ENCODE assay signal across 23 mouse cellular contexts in genomic region chr13:82359442-82359841, GRCm38 (mm10).
A peak's percentile ranks its signal among the peaks of the same experiment; 100 is the strongest.
DNase-seq lines count a peak whose midpoint lies in the region; ATAC-seq and TF ChIP-seq lines count a peak whose summit lies in the region.
"Had no signal": no experiment of that assay in that cellular context is flagged by ENCODE, and none has a peak within 500 bp of the region (broad histone marks: within the 10 kb centered on the region; RNA-seq: fewer than 3 reads in every experiment).

No protein-coding gene starts in this region.

- DNase-seq in forebrain, embryonic 11.5 days (ENCODE audit: low spot score) = no peak
- DNase-seq in kidney, adult 11 months = peak; percentile 3
- DNase-seq in ES-E14 (ENCODE audit: low read depth, low spot score) = peak; percentile 1
- no peak for DNase-seq in left cerebral cortex, adult 11 months (ENCODE audit: low spot score)
- no peak for DNase-seq in left cerebral cortex, postnatal 25 days (ENCODE audit: low spot score in 2 of 2)
- DNase-seq: adrenal gland, postnatal 14 days; cerebellum, adult 18-20 months; gastrocnemius, postnatal 25 days; liver, embryonic 13.5 days; lung, postnatal 14 days; right cerebral cortex, postnatal 25 days; thymus, postnatal 25 days had no signal

- in situ Hi-C loops in ES-E14 (cut with MboI; ENCODE audit: low sequenced_read_pairs in 2 of 2, unreplicated experiment in 2 of 2) = no loop called here

- WGBS in forebrain, embryonic 11.5 days = 56% methylated on average over 1 of the region's 1 CpGs
- WGBS in forebrain, embryonic 16.5 days = 27% methylated on average over 1 of the region's 1 CpGs
- WGBS in kidney, embryonic 14.5 days = 73% methylated on average over 1 of the region's 1 CpGs
- 72% methylated on average over 1 of the region's 1 CpGs for WGBS in kidney, embryonic 16.5 days

- H3K27me3 ChIP-seq in forebrain, embryonic 11.5 days (ENCODE audit: control insufficient read depth, insufficient read depth, low read length) = no peaks in the 10 kb centered on the region
- H3K27me3 ChIP-seq in forebrain, embryonic 16.5 days (replicated peaks; ENCODE audit: control insufficient read depth, insufficient read depth, low read length) = no peaks in the 10 kb centered on the region
- H3K27me3 ChIP-seq in kidney, embryonic 14.5 days (ENCODE audit: control insufficient read depth, insufficient read depth, low read length) = no peaks in the 10 kb centered on the region
- no peaks in the 10 kb centered on the region for H3K27me3 ChIP-seq in kidney, embryonic 16.5 days (ENCODE audit: insufficient read depth, low read length)
- H3K27me3 ChIP-seq: embryonic facial prominence, embryonic 12.5 days; heart, embryonic 15.5 days; intestine, embryonic 15.5 days; liver, embryonic 13.5 days; neural tube, embryonic 13.5 days had no signal

- no peaks in the 10 kb centered on the region for H3K9me3 ChIP-seq in forebrain, embryonic 11.5 days (ENCODE audit: control insufficient read depth, low read length)
- no peaks in the 10 kb centered on the region for H3K9me3 ChIP-seq in forebrain, embryonic 16.5 days (ENCODE audit: control insufficient read depth, low read length)
- H3K9me3 ChIP-seq in kidney, embryonic 14.5 days (ENCODE audit: control insufficient read depth, low read length) = no peaks in the 10 kb centered on the region
- H3K9me3 ChIP-seq in ES-E14 (ENCODE audit: control insufficient read depth, insufficient read depth, low read depth, low read length) = no peaks in the 10 kb centered on the region
- no peaks in the 10 kb centered on the region for H3K9me3 ChIP-seq in kidney, embryonic 16.5 days (ENCODE audit: low read length)
- H3K9me3 ChIP-seq: embryonic facial prominence, embryonic 12.5 days; heart, embryonic 15.5 days; intestine, embryonic 15.5 days; liver, embryonic 13.5 days; midbrain, embryonic 10.5 days; neural tube, embryonic 13.5 days had no signal

- H3K4me2 ChIP-seq in forebrain, embryonic 11.5 days (ENCODE audit: low read depth, low read length, severe bottlenecking) = no peak overlapping the region
- H3K4me2 ChIP-seq in forebrain, embryonic 16.5 days (ENCODE audit: low read length) = no peak overlapping the region
- no peak overlapping the region for H3K4me2 ChIP-seq in kidney, embryonic 14.5 days (replicated peaks; ENCODE audit: low read depth, low read length)
- H3K4me2 ChIP-seq in kidney, embryonic 16.5 days (replicated peaks; ENCODE audit: low read depth, low read length) = no peak overlapping the region
- H3K4me2 ChIP-seq: embryonic facial prominence, embryonic 12.5 days; heart, embryonic 15.5 days; hindbrain, embryonic 14.5 days; intestine, embryonic 15.5 days; liver, embryonic 13.5 days; neural tube, embryonic 13.5 days had no signal

- intact Hi-C loops in left cerebral cortex, postnatal 25 days (cut with DNase I) = no loop called here

- no peak overlapping the region for H3K9ac ChIP-seq in forebrain, embryonic 11.5 days (ENCODE audit: low read length)
- no peak overlapping the region for H3K9ac ChIP-seq in forebrain, embryonic 16.5 days (replicated peaks; ENCODE audit: low read depth, low read length)
- no peak overlapping the region for H3K9ac ChIP-seq in kidney, embryonic 14.5 days (ENCODE audit: low read depth, low read length)
- no peak overlapping the region for H3K9ac ChIP-seq in ES-E14 (ENCODE audit: insufficient read depth, low read depth, low read length, poor library complexity, severe bottlenecking)
- H3K9ac ChIP-seq in kidney, embryonic 16.5 days (replicated peaks; ENCODE audit: low read length) = no peak overlapping the region
- H3K9ac ChIP-seq: embryonic facial prominence, embryonic 12.5 days; heart, embryonic 15.5 days; hindbrain, embryonic 14.5 days; intestine, embryonic 15.5 days; liver, embryonic 13.5 days; neural tube, embryonic 13.5 days had no signal

- peak; percentile 67 for ATAC-seq in forebrain, embryonic 11.5 days (replicated peaks; ENCODE audit: low FRiP score)
- ATAC-seq in forebrain, embryonic 16.5 days = no peak
- ATAC-seq in kidney, embryonic 14.5 days (ENCODE audit: low FRiP score, low TSS enrichment) = no peak
- peak; percentile 39; the same call in 1 of the 2 replicates for ATAC-seq in kidney, embryonic 16.5 days (ENCODE audit: low FRiP score, low TSS enrichment)
- ATAC-seq: activated CD4-positive, CD25-positive, alpha-beta regulatory T cell, adult 4 months; intestine, embryonic 15.5 days had no signal

- no peaks in the 10 kb centered on the region for H3K36me3 ChIP-seq in forebrain, embryonic 11.5 days (ENCODE audit: control insufficient read depth, insufficient read depth, low read length)
- no peaks in the 10 kb centered on the region for H3K36me3 ChIP-seq in forebrain, embryonic 16.5 days (ENCODE audit: control insufficient read depth, insufficient read depth)
- no peaks in the 10 kb centered on the region for H3K36me3 ChIP-seq in kidney, embryonic 14.5 days (ENCODE audit: control insufficient read depth, insufficient read depth, low read length)
- H3K36me3 ChIP-seq in ES-E14 (ENCODE audit: control insufficient read depth, insufficient read depth, low read length, poor library complexity, severe bottlenecking) = no peaks in the 10 kb centered on the region
- no peaks in the 10 kb centered on the region for H3K36me3 ChIP-seq in kidney, embryonic 16.5 days (ENCODE audit: insufficient read depth, low read length)
- H3K36me3 ChIP-seq: embryonic facial prominence, embryonic 12.5 days; heart, embryonic 15.5 days; intestine, embryonic 15.5 days; liver, embryonic 13.5 days; midbrain, embryonic 10.5 days; neural tube, embryonic 13.5 days had no signal

- H3K4me3 ChIP-seq in forebrain, embryonic 11.5 days (ENCODE audit: low read depth, low read length) = no peak overlapping the region
- no peak overlapping the region for H3K4me3 ChIP-seq in forebrain, embryonic 16.5 days (replicated peaks; ENCODE audit: low read length)
- no peak overlapping the region for H3K4me3 ChIP-seq in kidney, embryonic 14.5 days (ENCODE audit: low read length)
- H3K4me3 ChIP-seq in ES-E14 (ENCODE audit: insufficient read depth in 1 of 2, low read depth in 1 of 2, low read length in 2 of 2, poor library complexity in 1 of 2, severe bottlenecking in 1 of 2) = no peak overlapping the region
- H3K4me3 ChIP-seq in kidney, embryonic 16.5 days (ENCODE audit: low read length) = no peak overlapping the region
- H3K4me3 ChIP-seq: embryonic facial prominence, embryonic 12.5 days; heart, embryonic 15.5 days; intestine, embryonic 15.5 days; left cerebral cortex, adult 2 months; liver, embryonic 13.5 days; midbrain, embryonic 10.5 days; neural tube, embryonic 13.5 days had no signal

- H3K4me1 ChIP-seq in forebrain, embryonic 11.5 days (replicated peaks; ENCODE audit: control insufficient read depth, insufficient read depth, low read length) = no peaks in the 10 kb centered on the region
- H3K4me1 ChIP-seq in forebrain, embryonic 16.5 days (replicated peaks; ENCODE audit: control insufficient read depth, insufficient read depth, low read length) = no peaks in the 10 kb centered on the region
- H3K4me1 ChIP-seq in kidney, embryonic 14.5 days (ENCODE audit: control insufficient read depth, insufficient read depth, low read length) = no peaks in the 10 kb centered on the region
- H3K4me1 ChIP-seq in ES-E14 (ENCODE audit: control insufficient read depth in 2 of 2, insufficient read depth in 2 of 2, low read length in 2 of 2, poor library complexity in 1 of 2) = no peaks in the 10 kb centered on the region
- H3K4me1 ChIP-seq in kidney, embryonic 16.5 days (ENCODE audit: insufficient read depth, low read length) = no peaks in the 10 kb centered on the region
- H3K4me1 ChIP-seq: embryonic facial prominence, embryonic 12.5 days; heart, embryonic 15.5 days; intestine, embryonic 15.5 days; liver, embryonic 13.5 days; midbrain, embryonic 10.5 days; neural tube, embryonic 13.5 days had no signal

- H3K27ac ChIP-seq in forebrain, embryonic 11.5 days (ENCODE audit: low read depth, low read length) = no peak overlapping the region
- H3K27ac ChIP-seq in forebrain, embryonic 16.5 days (ENCODE audit: low read length) = no peak overlapping the region
- no peak overlapping the region for H3K27ac ChIP-seq in kidney, embryonic 14.5 days (ENCODE audit: low read depth, low read length)
- H3K27ac ChIP-seq in ES-E14 (ENCODE audit: insufficient read depth, low read depth, low read length, poor library complexity, severe bottlenecking) = no peak overlapping the region
- H3K27ac ChIP-seq in kidney, embryonic 16.5 days (ENCODE audit: low read length) = no peak overlapping the region
- H3K27ac ChIP-seq: embryonic facial prominence, embryonic 12.5 days; heart, embryonic 15.5 days; hindbrain, embryonic 14.5 days; intestine, embryonic 15.5 days; left cerebral cortex, adult 2 months; liver, embryonic 13.5 days; midbrain, embryonic 10.5 days; neural tube, embryonic 13.5 days had no signal

TF ChIP-seq in ES-E14, 5 proteins besides CTCF, POLR2A, EP300 and RAD21:
- TF ChIP-seq CHD2 (IDR thresholded peaks at IDR 0.05; ENCODE audit: low read depth, low read length) (no peak), ZNF384 (IDR thresholded peaks at IDR 0.05; ENCODE audit: low read depth, low read length) (no peak), ZC3H11A (IDR thresholded peaks at IDR 0.05; ENCODE audit: borderline replicate concordance, low read depth, low read length) (no peak), MAFK (IDR thresholded peaks at IDR 0.05; ENCODE audit: insufficient read depth, low read depth, low read length) (no peak), HCFC1 (IDR thresholded peaks at IDR 0.05; ENCODE audit: borderline replicate concordance, insufficient read depth, low read length) (no peak)

Comparison
In these comparisons a context has a peak if more than half of its experiments do, and no peak if none do; other contexts are left out.
1. ATAC-seq: peak in forebrain, embryonic 11.5 days (single experiment) and kidney, embryonic 16.5 days (single experiment); none in forebrain, embryonic 16.5 days (single experiment) and kidney, embryonic 14.5 days (single experiment).
2. DNase-seq: peak in kidney, adult 11 months (single experiment) and ES-E14 (single experiment); none in forebrain, embryonic 11.5 days (single experiment), left cerebral cortex, adult 11 months (single experiment) and left cerebral cortex, postnatal 25 days (0 of 2).